Mouse (Mus musculus): ENCODE measurements around the gene S100z. TPM values are rescaled to one million over a fixed set of nuclear protein-coding genes. Genes with fewer than 3 reads are reported as not detected.

Gene S100z
- polyA plus RNA-seq (2017; shearing (Covaris generic)): not detected

DNA sequence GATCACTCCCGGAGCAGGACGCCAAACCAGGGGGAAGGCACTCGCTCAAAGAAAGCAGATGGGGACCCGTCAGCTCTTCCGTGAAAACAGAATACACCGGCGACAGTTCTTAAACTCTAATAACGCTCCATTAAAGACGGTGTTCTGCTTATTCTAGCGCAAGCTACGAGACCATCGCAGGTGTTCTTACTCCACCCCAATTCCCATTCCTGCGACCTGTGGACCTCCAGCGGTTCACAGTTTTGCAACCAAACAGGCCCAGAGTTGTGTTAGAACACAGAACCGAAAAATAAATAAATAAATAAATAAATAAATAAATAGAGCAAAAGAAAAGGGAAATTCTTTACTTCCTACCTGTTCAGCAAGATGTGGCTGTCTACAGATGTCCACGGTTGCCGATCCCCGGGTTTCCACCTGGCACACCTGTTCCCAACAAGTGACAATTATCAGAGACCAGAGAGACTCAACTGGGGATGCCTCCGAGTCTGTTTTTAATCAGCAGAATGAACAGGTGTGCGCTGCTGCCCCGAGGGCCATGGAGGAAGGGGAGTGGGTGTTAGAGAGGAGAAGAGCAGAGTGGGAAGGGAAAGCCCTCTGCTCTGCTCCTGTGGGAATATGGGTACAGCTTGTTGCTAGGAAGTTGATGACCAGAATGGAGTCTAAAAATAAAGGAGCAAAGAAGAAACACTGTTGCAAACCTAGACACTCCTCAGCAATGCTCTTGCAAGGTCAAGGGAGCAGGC, at the start of gene S100z:
TSS of gene S100z (minus strand) at position 51 of the 743 bp plus-strand sequence.

GRCm38 (mm10) chr13:95524674-95525491, 46.4 kb upstream of the S100z start, which contains the start of gene F2rl1:
F2rl1 (minus strand) TSS chr13:95525227.

GRCm38 (mm10) chr13:95444824-95445223, 33.7 kb downstream of the S100z start, which contains the start of gene Crhbp:
Crhbp (minus strand) TSS chr13:95444924.

Other genes with a start within 250 kb of the S100z start
- gene Pde8b, start 228.4 kb downstream of the S100z start, polyA plus RNA-seq (2017; shearing (Covaris generic)): 0.17 TPM
- 4.2 TPM for gene Zbed3, start 155.1 kb downstream of the S100z start, polyA plus RNA-seq (2017; shearing (Covaris generic))
- gene Aggf1, start 103.4 kb downstream of the S100z start, polyA plus RNA-seq (2017; shearing (Covaris generic)): 42.9 TPM
- not detected for gene Crhbp, start 33.8 kb downstream of the S100z start, polyA plus RNA-seq (2017; shearing (Covaris generic))
- 17.1 TPM for gene F2rl1, start 46.5 kb upstream of the S100z start, polyA plus RNA-seq (2017; shearing (Covaris generic))
- 28.0 TPM for gene F2r, start 139.8 kb upstream of the S100z start, polyA plus RNA-seq (2017; shearing (Covaris generic))
- gene F2rl2, start 218.1 kb upstream of the S100z start, polyA plus RNA-seq (2017; shearing (Covaris generic)): 2.9 TPM